Mouse (Mus musculus): ENCODE measurements around the gene Gm2000.

GRCm38 (mm10) chr1:156386232-156386631 lies 20.4 kb downstream of the Gm2000 start:
- TF ChIP-seq ZC3H11A (IDR thresholded peaks at IDR 0.05; ENCODE audit: borderline replicate concordance, low read depth, low read length) (no peak), HCFC1 (IDR thresholded peaks at IDR 0.05; ENCODE audit: borderline replicate concordance, insufficient read depth, low read length) (no peak), CHD2 (IDR thresholded peaks at IDR 0.05; ENCODE audit: low read depth, low read length) (no peak)

Measured in ES-E14 (cell line).